Mouse (Mus musculus): Measurements from ENCODE around the gene Hist1h1c. TPM values are rescaled to one million over a fixed set of nuclear protein-coding genes. Genes with fewer than 3 reads are reported as not detected.

The Hist1h1c gene
- polyA plus RNA-seq, 1 experiment from 2014 or later, result 13.6 TPM

- ATAC-seq (ENCODE audit: low FRiP score, low read depth), result no peak
- WGBS, result 89% methylated on average over 4 of the region's 4 CpGs
- Histone ChIP-seq H3K4me3 (no peak overlapping the region), H3K27me3 (replicated peaks) (no peaks in the 10 kb centered on the region), H3K9me3 (no peaks in the 10 kb centered on the region), H3K4me1 (no peaks in the 10 kb centered on the region), H3K4me2 (replicated peaks) (no peak overlapping the region), H3K9ac (no peak overlapping the region), H3K36me3 (no peaks in the 10 kb centered on the region), H3K27ac (no peak overlapping the region)
Measured at GRCm38 (mm10) chr13:23724239-23724638, 14.4 kb upstream of the Hist1h1c start.

GRCm38 (mm10) chr13:23725213-23725612 is 13.4 kb upstream of the Hist1h1c start:
- 33% methylated on average over 1 of the region's 1 CpGs for WGBS
- Histone ChIP-seq H3K4me3 (no peak overlapping the region), H3K27me3 (replicated peaks) (no peaks in the 10 kb centered on the region), H3K9ac (no peak overlapping the region), H3K9me3 (no peaks in the 10 kb centered on the region), H3K36me3 (no peaks in the 10 kb centered on the region), H3K27ac (no peak overlapping the region), H3K4me2 (replicated peaks) (no peak overlapping the region), H3K4me1 (no peaks in the 10 kb centered on the region)
- no peak for ATAC-seq (ENCODE audit: low FRiP score, low read depth)

- H3K9me3 ChIP-seq, result no peaks in the 10 kb centered on the region
- H3K27ac ChIP-seq, result no peak overlapping the region
- 91% methylated on average over 18 of the region's 18 CpGs for WGBS
- no peak for ATAC-seq (ENCODE audit: low FRiP score, low read depth)
- H3K4me3 ChIP-seq, result no peak overlapping the region
- H3K27me3 ChIP-seq (replicated peaks), result no peaks in the 10 kb centered on the region
- H3K4me2 ChIP-seq (replicated peaks), result no peak overlapping the region
- H3K36me3 ChIP-seq, result no peaks in the 10 kb centered on the region
- no peaks in the 10 kb centered on the region for H3K4me1 ChIP-seq
- H3K9ac ChIP-seq, result no peak overlapping the region
Measured at GRCm38 (mm10) chr13:23728472-23729191, 10.0 kb upstream of the Hist1h1c start.

- no peak for ATAC-seq (ENCODE audit: low FRiP score, low read depth)
- Histone ChIP-seq H3K4me2 (replicated peaks) (no peak overlapping the region), H3K36me3 (no peaks in the 10 kb centered on the region), H3K9ac (no peak overlapping the region), H3K4me3 (no peak overlapping the region), H3K27ac (no peak overlapping the region), H3K4me1 (no peaks in the 10 kb centered on the region), H3K27me3 (replicated peaks) (no peaks in the 10 kb centered on the region), H3K9me3 (no peaks in the 10 kb centered on the region)
- 95% methylated on average over 9 of the region's 9 CpGs for WGBS
Measured at GRCm38 (mm10) chr13:23729192-23729525, 9.4 kb upstream of the Hist1h1c start.

DNA sequence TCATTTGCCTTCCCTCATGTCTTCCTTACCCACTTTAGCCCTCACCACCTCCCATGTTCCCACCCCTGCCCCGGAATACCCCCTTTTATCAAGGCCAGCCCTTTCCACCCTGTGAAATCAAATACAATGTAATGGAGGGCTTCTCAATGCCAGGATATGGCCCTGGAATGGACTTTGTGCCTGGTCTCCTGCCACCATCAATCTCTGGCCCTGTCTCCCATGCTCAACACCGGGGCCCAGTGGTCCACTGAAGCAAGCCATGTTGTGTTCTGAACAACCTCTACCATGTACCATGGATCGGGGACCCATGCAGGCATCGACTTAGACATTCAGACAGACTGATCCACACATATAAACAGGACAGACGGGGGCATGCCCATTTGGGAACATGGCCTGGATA is 8.9 kb upstream of the Hist1h1c start:
- Histone ChIP-seq H3K27ac (no peak overlapping the region), H3K4me3 (no peak overlapping the region), H3K9me3 (no peaks in the 10 kb centered on the region), H3K4me1 (no peaks in the 10 kb centered on the region), H3K27me3 (replicated peaks) (no peaks in the 10 kb centered on the region), H3K4me2 (replicated peaks) (no peak overlapping the region), H3K36me3 (no peaks in the 10 kb centered on the region), H3K9ac (no peak overlapping the region)
- ATAC-seq (ENCODE audit: low FRiP score, low read depth), result no peak
- 90% methylated on average over 5 of the region's 5 CpGs for WGBS

GRCm38 (mm10) chr13:23730479-23730878 is 8.1 kb upstream of the Hist1h1c start:
- Histone ChIP-seq H3K4me1 (no peaks in the 10 kb centered on the region), H3K4me3 (no peak overlapping the region), H3K9ac (no peak overlapping the region), H3K4me2 (replicated peaks) (no peak overlapping the region), H3K9me3 (no peaks in the 10 kb centered on the region), H3K36me3 (no peaks in the 10 kb centered on the region), H3K27me3 (replicated peaks) (no peaks in the 10 kb centered on the region), H3K27ac (no peak overlapping the region)
- no peak for ATAC-seq (ENCODE audit: low FRiP score, low read depth)
- WGBS, result 30% methylated on average over 8 of the region's 8 CpGs

GRCm38 (mm10) chr13:23732156-23732804 is 6.3 kb upstream of the Hist1h1c start:
- no peaks in the 10 kb centered on the region for H3K27me3 ChIP-seq (replicated peaks)
- H3K36me3 ChIP-seq, result no peaks in the 10 kb centered on the region
- no peak overlapping the region for H3K9ac ChIP-seq
- no peak for ATAC-seq (ENCODE audit: low FRiP score, low read depth)
- no peak overlapping the region for H3K27ac ChIP-seq
- H3K4me1 ChIP-seq, result no peaks in the 10 kb centered on the region
- no peak overlapping the region for H3K4me2 ChIP-seq (replicated peaks)
- H3K4me3 ChIP-seq, result no peak overlapping the region
- H3K9me3 ChIP-seq, result no peaks in the 10 kb centered on the region
- WGBS, result 26% methylated on average over 8 of the region's 8 CpGs

GRCm38 (mm10) chr13:23737091-23737490 is 1.5 kb upstream of the Hist1h1c start:
- Histone ChIP-seq H3K9me3 (no peaks in the 10 kb centered on the region), H3K27ac (no peak overlapping the region), H3K9ac (no peak overlapping the region), H3K4me3 (no peak overlapping the region), H3K4me1 (peaks cover 10% of the 10 kb centered on the region), H3K36me3 (no peaks in the 10 kb centered on the region), H3K4me2 (replicated peaks) (no peak overlapping the region), H3K27me3 (replicated peaks) (no peaks in the 10 kb centered on the region)
- ATAC-seq (ENCODE audit: low FRiP score, low read depth), result no peak
- WGBS, result 69% methylated on average over 5 of the region's 5 CpGs

DNA sequence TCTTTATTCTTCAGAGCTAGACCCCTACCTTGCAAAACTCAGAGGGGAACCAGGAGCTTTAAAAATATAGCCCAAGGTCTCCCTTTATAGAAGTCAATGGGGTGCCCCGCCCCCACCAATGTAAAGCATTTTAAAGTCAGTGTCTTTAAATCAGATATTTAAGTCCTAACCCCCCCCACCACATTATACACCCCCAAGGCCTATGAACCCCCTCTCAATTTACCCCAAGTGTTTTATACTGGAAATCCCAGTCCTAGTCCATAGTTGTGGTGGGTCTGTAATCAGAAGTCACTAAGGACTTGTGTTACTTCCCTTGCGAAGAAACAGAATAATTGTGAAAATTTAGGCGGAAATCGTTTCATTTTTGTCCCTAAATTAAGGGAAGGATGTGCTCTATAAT is 567 bp upstream of the Hist1h1c start:
- Histone ChIP-seq H3K9me3 (no peaks in the 10 kb centered on the region), H3K4me2 (replicated peaks) (peak overlapping the region; percentile 97), H3K27ac (no peak overlapping the region; the same call in 1 of the 2 replicates), H3K36me3 (no peaks in the 10 kb centered on the region), H3K9ac (0 out of 2 replicates have a peak overlapping the region, but pooled peaks have one; percentile 73), H3K27me3 (replicated peaks) (no peaks in the 10 kb centered on the region), H3K4me3 (no peak overlapping the region), H3K4me1 (peaks cover 10% of the 10 kb centered on the region)
- WGBS, result 23% methylated on average over 4 of the region's 4 CpGs
- ATAC-seq (ENCODE audit: low FRiP score, low read depth), result 0 out of 2 replicates have a peak, but pooled peaks have one; percentile 30

- Histone ChIP-seq H3K9me3 (no peaks in the 10 kb centered on the region), H3K36me3 (no peaks in the 10 kb centered on the region), H3K27ac (peak overlapping the region; percentile 90), H3K9ac (peak overlapping the region; percentile 73), H3K4me1 (peaks cover 10% of the 10 kb centered on the region), H3K4me3 (peak overlapping the region; percentile 48), H3K4me2 (replicated peaks) (peak overlapping the region; percentile 97), H3K27me3 (replicated peaks) (no peaks in the 10 kb centered on the region)
- peak; percentile 91 for ATAC-seq (ENCODE audit: low FRiP score, low read depth)
- under 1% methylated on average over 39 of the region's 39 CpGs for WGBS
Measured at GRCm38 (mm10) chr13:23739069-23739921, 687 bp downstream of the Hist1h1c start.

DNA sequence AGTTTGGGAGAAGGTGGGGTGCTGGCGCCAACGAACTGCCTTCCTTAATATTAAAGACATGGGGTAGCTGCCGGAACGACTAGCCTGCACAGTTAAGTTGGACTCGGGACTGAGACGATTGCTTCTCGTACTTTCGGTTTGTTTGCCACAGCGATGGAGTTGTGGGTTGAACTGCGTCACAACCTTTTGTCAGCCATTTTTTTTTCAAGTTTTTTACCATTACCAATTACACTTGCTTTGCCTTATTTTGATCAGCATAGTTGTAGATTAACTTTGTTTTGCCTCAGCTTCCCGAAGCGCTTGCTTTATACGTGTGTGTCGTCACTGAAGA is 1.3 kb downstream of the Hist1h1c start:
- Histone ChIP-seq H3K4me1 (peaks cover 10% of the 10 kb centered on the region), H3K4me3 (peak overlapping the region; percentile 48), H3K4me2 (replicated peaks) (peak overlapping the region; percentile 97), H3K9ac (peak overlapping the region; percentile 73), H3K27me3 (replicated peaks) (no peaks in the 10 kb centered on the region), H3K27ac (peak overlapping the region; percentile 90), H3K9me3 (no peaks in the 10 kb centered on the region), H3K36me3 (no peaks in the 10 kb centered on the region)
- no peak for ATAC-seq (ENCODE audit: low FRiP score, low read depth)
- WGBS, result 2% methylated on average over 14 of the region's 14 CpGs

GRCm38 (mm10) chr13:23740256-23740840 is 1.7 kb downstream of the Hist1h1c start:
- peak overlapping the region; percentile 90 for H3K27ac ChIP-seq
- peak overlapping the region; percentile 97 for H3K4me2 ChIP-seq (replicated peaks)
- no peaks in the 10 kb centered on the region for H3K9me3 ChIP-seq
- no peak for ATAC-seq (ENCODE audit: low FRiP score, low read depth)
- H3K27me3 ChIP-seq (replicated peaks), result no peaks in the 10 kb centered on the region
- H3K36me3 ChIP-seq, result no peaks in the 10 kb centered on the region
- peak overlapping the region; percentile 48 for H3K4me3 ChIP-seq
- peak overlapping the region; percentile 73 for H3K9ac ChIP-seq
- WGBS, result 33% methylated on average over 13 of the region's 13 CpGs
- peaks cover 10% of the 10 kb centered on the region for H3K4me1 ChIP-seq

Data from neural tube, embryonic 12.5 days (tissue).